Mouse (Mus musculus): ENCODE data around the gene Igfbp2.

DNA sequence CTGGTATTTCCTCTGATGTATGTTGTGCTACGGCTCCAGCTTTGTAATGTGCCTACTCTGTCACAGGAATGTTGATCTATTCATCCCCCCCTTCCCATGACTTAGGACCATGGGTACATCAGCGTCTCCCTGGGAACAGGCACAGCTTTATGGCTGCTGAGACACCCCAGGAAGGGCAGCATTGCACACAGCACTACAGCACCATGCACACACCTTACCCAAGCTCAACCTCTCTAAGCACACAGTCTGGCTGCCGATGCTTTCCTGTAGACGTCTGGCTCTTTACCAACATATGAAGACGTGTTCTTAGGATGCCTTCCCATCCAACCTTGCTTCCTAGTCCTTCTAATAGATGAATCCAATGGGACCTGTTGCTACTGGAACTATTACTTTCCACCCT lies 42.1 kb downstream of the Igfbp2 start:
- TF ChIP-seq EP300 (IDR thresholded peaks at IDR 0.05; ENCODE audit: low read depth) (no peak), CTCF (IDR thresholded peaks at IDR 0.05; ENCODE audit: low read depth) (no peak)
